Mouse (Mus musculus): ENCODE data around the gene Utp6.

Utp6 gene

DNA sequence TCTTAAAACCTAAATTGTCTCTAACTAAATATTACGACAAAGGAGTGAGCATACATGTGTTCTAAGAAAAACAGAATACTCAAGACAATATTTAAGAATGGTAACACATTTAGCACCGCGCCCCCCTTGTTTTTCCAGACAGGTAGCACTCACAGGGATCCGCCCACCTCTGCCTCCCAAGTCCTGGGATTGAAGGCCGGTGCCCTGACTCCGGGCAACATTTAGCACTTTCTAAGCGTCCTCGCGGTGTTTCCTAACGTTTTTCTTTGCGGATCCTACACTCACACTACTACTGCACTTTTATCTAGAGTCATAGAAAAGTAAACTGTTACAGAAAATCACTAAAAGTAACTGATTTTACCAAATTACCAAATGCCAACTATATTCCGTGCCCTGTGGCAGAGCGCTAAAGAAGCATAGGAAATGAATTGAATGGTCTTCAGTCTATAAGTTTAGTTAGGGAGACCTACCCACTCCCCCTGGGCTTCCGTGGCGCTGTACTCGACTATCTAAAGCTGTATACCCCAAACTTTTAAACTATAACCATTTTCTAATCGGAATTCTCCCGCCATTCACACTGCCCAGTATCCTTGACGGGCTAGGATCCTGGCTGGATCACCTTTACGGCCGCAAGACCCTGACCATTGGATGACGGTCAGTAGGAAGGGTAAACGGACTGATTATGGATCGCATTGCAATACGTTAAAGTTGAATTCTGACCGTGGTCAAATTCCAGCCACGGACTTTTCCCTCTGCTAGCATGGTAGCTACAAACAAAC lies 655 bp downstream of the Utp6 start:
- DNase-seq (ENCODE audit: inconsistent ontology term): no peak

DNA sequence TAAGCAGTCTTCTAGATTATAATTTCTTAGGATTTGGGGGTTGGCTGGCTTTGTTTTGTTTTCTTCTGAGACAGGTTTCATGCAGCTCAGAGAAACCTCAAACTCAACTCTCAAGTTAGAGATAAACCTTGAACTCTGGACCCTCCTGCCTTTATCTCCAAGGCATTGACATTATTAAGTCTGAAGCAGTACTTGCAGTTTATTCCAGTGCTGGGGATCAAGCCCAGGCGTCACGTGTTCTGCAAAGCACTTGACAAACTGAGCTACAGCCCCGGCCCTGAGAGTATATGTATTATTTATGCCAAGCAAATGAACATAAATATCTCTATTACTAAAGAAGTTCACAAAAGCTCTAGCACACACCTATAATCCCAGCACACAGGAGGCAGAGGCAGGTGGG lies 14.9 kb downstream of the Utp6 start:
- no peak for DNase-seq (ENCODE audit: inconsistent ontology term)

DNA sequence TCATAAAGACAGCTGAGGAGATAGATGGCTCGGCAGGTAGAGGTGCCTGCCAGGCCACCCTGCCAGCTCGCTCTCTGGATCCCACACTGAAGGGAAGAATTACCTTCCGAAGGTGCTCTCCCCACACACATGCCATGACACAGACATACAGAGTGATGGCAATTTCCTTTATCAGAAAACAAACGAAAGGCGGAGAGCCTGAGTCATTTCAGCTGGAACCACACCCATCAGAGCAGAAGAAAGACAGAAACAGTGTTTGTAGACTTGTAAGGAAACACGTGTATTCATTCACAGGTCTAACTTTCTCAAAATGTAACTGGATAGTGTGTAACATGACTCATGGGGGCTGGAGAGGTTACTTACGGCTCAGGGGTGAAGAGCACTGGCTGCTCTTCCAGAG lies 18.6 kb downstream of the Utp6 start:
- no peak for DNase-seq (ENCODE audit: inconsistent ontology term)

DNA sequence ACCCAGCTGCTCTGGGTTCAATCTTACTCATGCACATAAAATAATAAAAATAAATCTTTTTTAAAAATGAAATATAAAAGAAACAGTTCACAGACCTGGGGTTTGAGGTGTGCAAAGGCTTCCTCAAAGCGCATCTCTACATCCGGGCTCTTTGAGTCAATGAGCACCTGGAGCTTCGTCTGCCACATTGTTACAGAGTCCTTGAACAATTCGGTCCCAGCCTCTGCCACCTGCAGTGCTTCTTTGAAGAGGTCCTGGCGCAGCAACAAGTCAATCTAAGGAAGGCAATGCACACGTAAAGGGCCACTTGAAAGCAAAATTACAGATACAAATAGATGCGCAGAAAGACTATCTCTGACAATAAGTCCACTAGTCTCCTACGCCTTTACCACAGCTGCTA lies 19.1 kb downstream of the Utp6 start:
- DNase-seq (ENCODE audit: inconsistent ontology term): no peak

DNA sequence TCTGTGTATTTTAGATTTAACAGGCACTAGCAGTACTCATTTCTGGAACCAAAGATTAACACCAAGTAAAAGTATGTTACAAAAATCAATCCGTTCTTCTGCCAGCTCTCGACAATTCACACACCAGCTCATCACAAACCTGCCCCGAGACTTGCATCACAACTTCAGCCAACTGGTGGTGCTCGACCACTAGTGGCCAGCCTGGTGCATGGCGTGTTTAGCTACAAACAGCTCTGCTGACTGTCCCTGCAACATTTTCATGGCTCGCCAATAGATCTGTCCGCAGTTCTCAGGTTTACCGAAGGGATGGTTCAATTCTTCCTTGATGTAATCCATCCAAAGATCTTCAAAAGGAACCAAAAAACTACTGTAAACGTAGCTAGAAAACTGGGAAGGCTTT lies 26.4 kb downstream of the Utp6 start:
- no peak for DNase-seq (ENCODE audit: inconsistent ontology term)

DNA sequence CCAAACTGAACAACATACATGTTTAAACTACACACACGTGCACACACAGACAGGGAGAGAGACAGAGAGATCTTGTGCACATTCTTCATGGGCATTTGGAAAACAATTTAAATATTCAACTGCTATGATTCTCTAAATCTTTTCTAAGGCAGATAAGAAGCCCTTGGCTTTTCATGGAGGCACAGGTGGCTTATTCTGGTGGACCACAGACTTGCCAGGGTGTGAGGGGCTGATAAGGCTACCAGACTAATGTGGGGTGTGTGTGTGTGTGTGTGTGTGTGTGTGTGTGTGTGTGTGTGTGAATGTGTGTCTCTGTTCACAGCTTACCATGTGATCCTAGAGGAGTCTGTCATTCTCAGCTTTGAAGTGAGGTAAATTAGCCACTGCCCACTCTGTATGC lies 39.4 kb downstream of the Utp6 start:
- no peak for DNase-seq (ENCODE audit: inconsistent ontology term)

DNA sequence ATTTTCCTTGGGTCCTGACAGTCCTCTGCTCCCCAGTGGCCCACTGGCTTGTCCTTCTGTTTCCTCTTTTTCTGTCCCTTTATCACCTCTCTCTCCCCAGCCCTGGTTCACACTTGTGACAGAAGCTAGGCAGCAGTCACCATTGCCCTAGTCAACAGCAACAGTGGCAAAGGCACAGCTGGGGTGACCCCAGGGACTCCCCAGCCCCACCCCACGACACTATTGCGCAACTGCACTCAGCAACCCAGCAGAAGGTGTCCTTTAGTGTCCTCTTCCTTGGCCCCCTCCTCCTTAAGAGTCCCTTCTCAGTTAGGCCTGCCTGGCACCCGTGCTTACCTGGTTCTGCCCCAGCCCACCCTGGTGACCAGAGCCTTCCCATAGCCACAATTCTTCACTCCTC lies 40.0 kb downstream of the Utp6 start:
- no peak for DNase-seq (ENCODE audit: inconsistent ontology term)

DNA sequence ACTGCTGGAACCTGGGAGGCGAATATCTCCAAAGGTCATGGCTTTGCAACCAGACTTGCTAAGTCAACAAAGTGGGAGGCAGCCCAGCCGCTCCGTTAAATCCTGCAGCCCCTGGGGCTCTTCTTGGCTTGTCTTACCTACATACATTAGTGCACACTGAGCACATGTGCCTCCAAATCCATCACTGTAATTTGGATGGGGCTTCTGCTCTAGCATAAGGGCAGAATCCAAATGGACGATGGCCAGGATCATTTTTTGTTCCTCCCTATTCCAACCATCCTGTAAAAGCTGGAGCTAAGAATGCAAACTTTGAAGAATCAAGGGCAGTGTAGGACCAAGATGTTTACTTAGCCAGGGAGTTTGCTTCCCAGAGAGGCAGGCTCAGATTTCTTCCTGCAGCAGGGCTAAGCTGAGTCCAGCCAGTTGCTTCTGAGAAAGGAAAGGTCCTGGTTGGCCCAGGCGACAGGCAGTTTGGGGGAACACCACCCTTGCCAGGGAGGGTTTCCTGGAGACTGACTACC lies 41.6 kb downstream of the Utp6 start:
- DNase-seq (ENCODE audit: inconsistent ontology term): no peak

DNA sequence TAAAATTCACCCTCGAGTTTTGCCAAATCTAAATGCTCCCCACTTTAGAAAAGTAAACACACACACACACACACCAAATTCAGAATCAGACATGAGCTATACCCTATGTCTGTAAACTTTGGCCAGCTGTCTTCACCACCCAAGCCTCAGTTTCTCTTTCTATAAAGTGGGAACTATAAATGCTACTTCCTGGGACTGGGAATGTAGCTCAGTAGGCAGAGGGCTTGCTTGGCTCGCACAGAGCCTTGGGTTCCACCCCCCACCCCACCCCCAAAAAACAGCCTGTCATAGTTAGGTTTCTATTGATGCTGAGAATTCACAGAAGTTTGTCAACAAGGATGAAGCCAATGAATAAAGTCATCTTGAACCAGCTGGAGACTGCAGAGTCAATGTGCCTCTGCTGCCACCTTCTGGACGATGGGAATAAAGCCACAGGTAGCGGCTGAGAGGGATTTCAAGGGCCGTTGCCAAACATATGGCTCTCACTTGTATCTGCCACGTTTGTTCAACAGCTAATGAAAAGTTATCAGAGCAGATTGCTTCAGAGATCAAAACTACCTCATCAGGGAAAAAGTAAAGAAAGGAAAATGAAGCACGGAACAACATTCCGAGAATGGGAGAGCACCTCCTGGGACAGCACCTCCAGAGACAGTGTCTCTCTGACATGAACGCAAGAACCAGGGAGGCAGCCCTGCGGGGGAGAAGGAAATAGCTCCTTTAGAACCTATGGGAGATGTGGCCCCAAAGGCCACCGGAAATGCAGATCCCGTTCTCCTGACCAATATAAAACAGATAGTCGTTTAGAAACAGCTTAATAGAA lies 42.3 kb downstream of the Utp6 start:
- DNase-seq (ENCODE audit: inconsistent ontology term): peak; percentile 69

DNA sequence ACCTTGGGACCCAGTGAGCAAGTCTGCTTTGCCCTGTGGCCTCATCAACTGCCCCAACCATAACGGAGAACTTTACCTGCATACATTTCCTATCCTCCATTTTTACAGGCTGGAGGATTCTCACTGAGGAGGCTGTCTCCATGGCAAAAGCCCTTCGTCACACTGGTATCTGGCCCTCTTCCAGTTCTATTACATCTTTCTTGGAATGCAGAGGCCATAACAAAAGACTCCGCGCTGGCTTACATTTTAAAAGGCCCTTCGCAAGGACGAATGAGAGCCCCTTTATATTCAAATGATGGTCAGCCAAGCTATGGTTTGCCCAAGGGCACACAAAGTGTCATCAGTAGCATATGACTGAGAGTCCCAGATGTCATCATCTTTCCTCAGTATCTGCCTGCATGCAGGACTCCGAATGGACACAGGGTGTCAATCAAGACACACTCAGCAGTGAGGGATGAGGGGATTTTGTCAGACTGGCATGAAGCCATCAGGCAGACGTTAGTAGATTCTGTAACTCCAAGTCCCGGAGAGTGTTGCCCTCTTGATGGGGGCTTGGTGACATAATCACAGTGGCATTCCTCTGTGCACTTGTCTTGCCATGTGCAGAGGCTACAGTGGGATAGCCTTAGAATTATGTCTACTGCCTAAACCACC lies 46.4 kb downstream of the Utp6 start:
- DNase-seq (ENCODE audit: inconsistent ontology term): peak; percentile 13

DNA sequence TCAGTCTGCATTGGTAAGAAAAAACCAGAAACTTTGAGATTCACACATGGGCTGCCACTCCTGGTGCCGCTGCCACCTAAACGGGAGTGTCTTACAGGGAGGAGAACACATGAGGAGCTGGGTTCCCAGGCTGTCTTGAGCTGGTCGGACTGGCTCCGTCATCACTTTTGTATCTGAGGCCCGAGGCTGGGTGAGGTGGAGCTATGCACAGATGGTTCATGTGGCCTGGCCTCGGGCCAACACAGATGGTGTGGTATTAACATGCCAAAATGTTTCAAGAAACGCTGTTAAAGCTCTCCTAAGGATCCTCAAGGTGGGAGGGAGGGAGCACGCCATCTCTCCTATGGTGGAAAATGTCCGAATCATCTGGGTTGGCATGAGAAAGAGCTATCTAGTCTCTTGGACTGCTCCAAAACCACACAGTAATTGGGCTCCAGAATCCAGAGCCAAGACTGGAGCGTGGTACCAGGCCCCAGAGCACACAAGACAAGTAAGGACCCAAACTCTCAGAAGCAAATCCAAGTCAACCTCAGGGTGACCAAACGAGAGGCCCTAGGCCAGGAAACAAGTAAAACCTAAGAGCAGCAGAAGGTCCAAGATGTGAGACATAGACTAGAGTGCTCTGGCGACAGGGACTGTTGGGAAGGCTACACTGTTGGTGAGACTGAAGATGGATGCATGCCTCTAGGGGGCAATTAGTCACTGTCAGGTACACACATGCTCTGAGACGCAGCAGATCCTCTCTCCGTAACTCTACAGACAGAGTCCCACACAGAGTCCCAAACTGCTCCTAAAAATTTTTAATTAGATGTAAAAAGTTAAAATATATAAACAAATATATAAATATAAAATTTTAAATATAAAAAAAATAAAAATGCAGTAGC lies 53.3 kb downstream of the Utp6 start:
- DNase-seq (ENCODE audit: inconsistent ontology term): peak; percentile 52

DNA sequence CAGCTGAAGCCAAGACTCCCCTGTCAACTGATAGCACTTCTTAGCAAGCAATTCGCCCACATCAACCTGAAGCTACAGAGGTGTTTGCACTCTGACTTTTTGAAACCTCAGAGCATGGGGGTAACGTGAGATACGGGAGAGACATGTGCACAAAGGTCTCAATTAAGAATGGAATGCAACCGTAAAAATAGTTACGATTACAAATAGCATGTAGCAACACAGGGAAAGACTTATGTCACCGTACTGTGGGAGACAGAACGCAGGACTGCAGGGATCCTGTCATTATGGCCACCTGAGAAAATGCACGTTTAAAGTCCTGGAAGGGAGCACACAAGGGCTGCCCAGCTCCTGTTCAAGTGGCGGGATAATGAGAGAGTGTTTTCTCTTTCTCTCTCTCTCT lies 55.3 kb downstream of the Utp6 start:
- no peak for DNase-seq (ENCODE audit: inconsistent ontology term)

DNA sequence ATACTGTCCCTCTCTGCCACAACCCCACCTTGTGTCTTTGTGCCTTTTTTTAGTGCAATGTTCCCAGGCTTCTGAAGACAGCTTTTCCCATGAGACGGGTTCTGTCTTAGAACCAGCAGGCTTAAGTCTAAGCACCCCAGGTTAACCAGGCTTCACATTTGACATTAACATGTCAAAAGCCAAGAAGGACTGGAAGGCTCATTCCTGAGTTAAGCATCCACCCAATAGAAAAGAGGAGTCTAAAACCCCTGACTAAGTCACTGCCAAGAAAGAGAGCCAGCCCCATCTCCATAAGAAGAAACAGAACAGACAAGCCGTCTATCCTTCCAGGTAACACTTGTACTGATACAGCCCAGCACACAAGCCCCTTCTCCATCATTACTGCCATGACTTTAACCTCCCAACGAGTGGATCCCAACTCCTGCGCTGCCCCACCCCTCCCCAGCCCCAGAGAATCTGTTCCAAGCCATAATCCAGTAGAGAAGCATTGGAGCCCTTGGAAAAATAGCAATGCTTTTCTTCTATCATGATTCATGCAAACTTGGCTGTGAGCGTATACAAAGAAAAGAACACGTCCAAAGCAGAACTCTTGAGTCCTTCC lies 59.2 kb downstream of the Utp6 start:
- DNase-seq (ENCODE audit: inconsistent ontology term): no peak

DNA sequence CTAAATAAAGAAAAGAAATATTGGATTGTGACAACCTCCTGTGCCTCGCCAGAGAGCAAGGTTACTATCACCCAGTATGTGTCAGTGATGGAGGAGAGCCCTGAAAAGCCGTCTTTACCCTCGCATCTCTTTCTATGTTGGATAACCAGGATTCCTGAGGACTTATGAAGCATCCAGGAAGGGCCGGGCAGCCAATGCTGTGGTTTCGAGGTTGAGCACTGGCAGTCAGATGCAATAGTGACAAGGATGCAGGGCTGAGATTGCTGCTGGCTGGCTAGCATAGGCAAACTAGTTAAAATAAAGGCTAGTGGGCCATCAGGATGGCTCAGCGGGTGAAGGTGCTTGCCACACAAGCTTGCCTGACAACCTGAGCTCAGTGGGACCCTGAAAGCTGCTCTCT lies 61.0 kb downstream of the Utp6 start:
- peak; percentile 42 for DNase-seq (ENCODE audit: inconsistent ontology term)

DNA sequence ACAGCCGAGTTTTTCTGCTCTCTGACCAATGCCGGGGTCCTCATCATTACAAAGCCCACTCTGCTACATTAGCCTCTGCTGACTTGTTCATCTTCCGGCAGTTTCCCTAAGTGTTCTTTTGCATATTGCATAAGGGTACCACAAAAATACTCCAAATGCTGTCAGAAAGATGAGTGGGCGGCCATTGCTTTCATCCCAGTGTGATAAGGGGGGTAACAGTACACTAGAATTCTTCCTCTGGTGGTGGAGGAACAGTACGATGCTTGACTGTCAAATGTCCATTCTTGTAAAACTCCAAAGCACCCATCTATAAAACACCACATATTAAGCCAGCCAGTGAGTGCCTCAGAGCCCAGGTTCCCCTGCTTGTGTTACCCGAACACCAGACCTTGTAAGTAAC lies 69.9 kb downstream of the Utp6 start:
- DNase-seq (ENCODE audit: inconsistent ontology term): no peak

DNA sequence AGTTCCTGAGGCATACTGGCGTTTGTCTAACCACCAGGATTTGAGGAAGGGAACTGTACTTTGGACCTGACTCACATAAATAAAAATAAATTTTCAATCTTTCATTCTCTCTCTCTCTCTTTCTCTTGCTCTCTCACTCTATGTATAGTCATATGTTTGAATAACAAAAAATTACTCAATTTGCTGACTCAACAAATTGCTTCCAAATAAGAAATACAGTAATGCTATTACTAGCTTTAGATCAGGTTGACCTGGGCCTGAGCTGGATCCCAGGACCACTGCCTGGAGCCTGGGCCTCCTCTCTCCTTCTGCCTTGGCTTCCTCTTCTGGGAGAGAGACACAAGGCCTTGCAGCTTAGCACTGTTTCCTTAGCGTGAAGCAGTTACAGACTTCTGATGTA lies 71.4 kb downstream of the Utp6 start:
- DNase-seq (ENCODE audit: inconsistent ontology term): no peak

DNA sequence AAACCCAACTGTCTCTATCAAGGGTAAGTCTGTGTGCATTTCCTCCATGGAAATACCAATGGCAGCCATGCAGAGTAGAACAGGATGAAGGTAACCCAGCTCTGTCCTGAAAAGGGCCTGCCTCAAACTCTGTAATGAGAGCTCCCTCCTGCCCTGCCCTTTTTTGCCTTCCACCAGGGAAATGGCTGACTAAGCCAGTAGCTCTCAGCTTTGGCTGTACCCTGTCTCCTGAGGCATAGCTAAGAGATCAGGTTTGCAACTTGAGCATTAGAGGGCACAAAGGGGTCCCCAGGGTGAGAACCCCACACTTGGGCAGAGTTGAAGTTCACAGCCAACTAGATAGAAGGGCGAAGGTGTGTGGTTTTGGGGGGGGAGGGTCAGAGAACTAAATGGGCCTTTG lies 75.2 kb downstream of the Utp6 start:
- DNase-seq (ENCODE audit: inconsistent ontology term): no peak

DNA sequence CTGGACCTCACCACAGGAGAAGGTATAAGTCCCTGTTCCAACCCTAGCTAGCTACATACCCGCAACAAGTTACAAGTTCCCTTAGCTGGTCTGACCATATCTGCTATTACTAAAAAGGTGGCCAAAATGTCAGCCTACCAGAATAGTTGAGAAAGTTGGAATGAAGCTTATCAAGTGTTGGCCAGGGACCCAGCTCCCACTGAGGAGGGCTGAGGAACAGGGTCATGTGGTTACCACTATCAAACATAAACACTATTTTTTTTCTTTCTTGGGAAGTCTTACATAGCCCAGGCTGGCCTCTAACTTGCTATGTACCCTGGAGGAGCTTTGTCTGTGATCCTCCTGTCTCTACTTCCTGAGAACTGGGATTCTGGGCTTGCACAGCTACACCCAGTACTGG lies 75.8 kb downstream of the Utp6 start:
- no peak for DNase-seq (ENCODE audit: inconsistent ontology term)

DNA sequence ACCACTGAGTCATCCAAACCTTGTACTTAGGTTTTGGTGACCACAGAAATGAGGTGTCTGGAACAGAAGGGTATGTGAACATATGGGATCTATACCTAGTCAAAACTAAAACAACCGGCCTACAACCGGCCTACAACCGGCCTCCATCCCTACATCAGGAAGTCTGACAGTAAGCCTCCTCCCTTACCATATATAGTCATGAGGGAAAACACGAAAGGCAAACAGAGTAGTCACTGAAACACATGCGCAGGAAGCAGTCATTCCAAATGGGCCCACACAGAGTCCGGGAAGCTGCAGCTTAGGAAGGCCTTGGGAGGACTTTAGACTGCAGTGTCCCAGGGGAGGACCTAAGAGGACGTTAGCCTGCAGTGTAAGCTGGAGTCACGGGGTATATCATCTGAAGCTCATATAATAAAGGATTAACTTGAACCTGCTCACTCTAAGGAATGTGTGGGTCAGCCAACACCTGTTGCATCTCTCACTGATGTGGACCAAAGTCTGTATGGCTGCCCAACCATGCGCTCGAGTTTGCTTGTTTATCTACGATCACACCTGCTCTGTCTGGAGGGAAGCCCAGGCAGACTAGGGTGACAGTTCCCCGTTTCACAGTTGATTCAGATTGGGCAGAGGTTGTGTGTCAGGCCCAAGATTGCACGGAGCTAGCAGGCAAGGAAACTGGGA lies 76.3 kb downstream of the Utp6 start:
- DNase-seq (ENCODE audit: inconsistent ontology term): no peak

DNA sequence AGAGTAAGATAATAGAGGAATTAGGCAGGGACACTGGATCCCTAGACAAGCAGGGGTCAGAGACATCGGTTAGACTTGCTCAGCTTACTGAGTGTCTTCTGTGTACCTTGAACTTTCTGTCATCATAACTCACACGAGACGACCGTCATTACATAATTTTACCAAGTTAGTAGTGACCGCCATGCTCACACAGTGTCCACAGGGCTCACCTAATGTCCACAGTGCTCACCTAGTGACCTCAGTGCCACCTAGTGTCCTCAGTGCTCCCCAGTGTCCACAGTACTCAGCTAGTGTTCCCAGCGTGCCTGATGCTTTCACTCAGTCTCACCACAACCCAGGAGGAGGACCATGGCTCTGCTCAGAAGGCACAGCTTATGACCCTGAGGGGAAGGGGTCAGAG lies 77.4 kb downstream of the Utp6 start:
- DNase-seq (ENCODE audit: inconsistent ontology term): no peak

All from Muller cell, postnatal 12 days (primary cell).